Mouse (Mus musculus) common myeloid progenitor, adult 5-6 weeks (primary cell): ENCODE measurements around the gene Clgn. TPM values are rescaled to one million over a fixed set of nuclear protein-coding genes. Genes with fewer than 3 reads are reported as not detected.

ENCODE experiments used
- total RNA-seq: library from RNA; stranded (forward); fragments of 200-1000, 187-1606 nt; gene quantifications from 2 replicates; pipeline ENCODE4 v1.2.3, GENCODE M21; 2017

Clgn gene
- total RNA-seq, 1 experiment from 2014 or later: 0.23 TPM

Other genes starting within 250 kb of the Clgn start
- gene Tbc1d9, start 224.5 kb upstream of the Clgn start, total RNA-seq: 2.3 and 7.2 TPM in 2 replicates
- gene Gm10645, start 223.7 kb upstream of the Clgn start, total RNA-seq: not detected in 2 replicates
- gene Ucp1, start 99.5 kb upstream of the Clgn start, total RNA-seq: not detected in 2 replicates
- 18.6 and 21.8 TPM in 2 replicates for gene Elmod2, start 57.4 kb upstream of the Clgn start, total RNA-seq
- not detected in 2 replicates for gene Mgat4d, start 41.4 kb upstream of the Clgn start, total RNA-seq
- gene Scoc, start 68.5 kb downstream of the Clgn start, total RNA-seq: 52.8 and 70.0 TPM in 2 replicates
- gene Olfr370, start 145.9 kb downstream of the Clgn start, total RNA-seq: not detected in 2 replicates
- 169 and 208 TPM in 2 replicates for gene Ndufb7, start 176.8 kb downstream of the Clgn start, total RNA-seq
- 260 and 286 TPM in 2 replicates for gene Tecr, start 218.1 kb downstream of the Clgn start, total RNA-seq
- gene Dnajb1, start 218.3 kb downstream of the Clgn start, total RNA-seq: 60.2 and 72.6 TPM in 2 replicates